Mouse (Mus musculus): ENCODE data around the gene Cct7.
A peak's percentile ranks its signal among the peaks of the same experiment; 100 is the strongest.

Cct7 gene

DNA sequence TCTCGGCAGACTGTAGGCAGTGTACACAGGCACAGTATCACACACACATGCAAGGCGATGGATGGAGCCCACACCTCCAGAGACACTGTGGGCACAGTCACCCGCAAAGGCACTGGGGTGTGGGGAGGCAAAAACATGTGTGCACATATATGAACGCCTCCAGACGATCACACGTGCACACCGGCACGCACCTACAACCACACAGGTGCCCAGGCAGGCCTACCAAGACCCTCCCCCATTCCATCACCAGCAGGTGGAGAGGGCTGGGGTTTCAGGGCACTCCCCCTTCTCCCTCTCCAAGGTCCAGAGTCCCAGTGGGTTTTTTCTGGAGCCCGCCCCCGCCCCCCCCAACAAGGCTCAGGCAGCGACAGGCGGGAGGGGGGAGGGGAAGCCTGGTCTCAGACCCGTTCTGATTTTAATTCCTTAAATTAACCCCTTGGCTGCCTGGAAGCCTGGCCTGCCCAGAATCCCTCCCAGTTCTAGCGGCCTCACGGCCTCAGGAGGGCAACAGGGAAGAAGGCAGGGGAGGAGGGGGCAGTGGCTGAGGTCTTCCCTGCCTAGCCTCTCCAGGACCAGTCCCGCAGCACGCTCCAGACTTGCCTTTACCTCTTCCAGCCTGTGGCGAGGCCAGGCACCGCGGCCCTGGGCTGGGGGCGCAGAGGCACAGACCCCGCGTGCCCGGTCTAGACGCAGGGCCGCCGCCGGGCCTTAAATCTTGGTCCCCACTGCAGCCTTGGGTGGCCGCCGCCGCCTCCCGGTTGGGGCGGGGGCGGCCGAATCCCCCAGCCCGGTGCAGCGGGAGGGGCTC, 51.0 kb downstream of the Cct7 start:
- no peak for DNase-seq (ENCODE audit: low spot score in 2 of 2)

DNA sequence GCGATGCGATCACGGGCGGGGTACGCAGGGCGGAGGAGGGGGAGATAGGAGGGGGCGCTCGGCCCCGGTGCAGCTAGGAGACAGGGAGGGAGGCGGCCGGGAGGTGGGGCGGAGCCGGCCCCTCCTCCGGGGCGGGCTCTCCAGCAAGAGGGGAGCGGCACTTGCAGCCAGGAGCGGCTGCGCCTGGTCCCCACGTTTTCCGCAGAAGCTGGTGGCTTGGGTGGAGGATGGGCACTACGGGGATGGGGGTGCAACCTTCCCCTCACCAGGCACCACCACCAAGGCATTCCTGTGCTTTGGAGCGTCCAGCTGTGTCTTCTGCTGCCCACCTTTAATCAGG, 51.6 kb downstream of the Cct7 start, which contains the start of gene Fbxo41:
Fbxo41 (minus strand) TSS at position 84 of the 340 bp plus-strand sequence.
- no peak for DNase-seq (ENCODE audit: low spot score in 2 of 2)

- DNase-seq (ENCODE audit: low spot score in 2 of 2) = no peak
These were observed 53.6 kb downstream of the Cct7 start for GRCm38 (mm10) chr6:85504908-85505307.

DNA sequence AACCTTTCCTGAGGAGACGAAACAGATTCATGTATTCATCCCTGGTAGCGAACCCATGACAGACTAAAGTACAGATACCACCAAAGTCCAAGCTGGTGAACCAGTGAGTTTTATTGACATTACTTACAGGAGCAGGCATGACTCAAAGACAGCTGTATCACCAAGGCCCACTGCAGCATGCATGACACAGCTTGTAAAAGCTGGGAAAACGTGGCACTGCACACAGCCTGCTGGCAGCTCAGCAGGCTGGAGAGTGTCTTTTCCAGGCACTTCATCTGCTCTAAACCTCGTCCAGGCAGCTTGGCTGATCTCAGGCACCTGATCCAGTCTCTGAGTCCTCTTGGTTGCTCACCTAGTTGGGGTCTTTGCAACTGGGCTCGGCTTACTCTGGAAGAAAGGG, 57.3 kb downstream of the Cct7 start:
- DNase-seq (ENCODE audit: low spot score in 2 of 2) = no peak

GRCm38 (mm10) chr6:85510476-85510875, 59.2 kb downstream of the Cct7 start:
- peak in 1 of 2 experiments; percentile 35 for DNase-seq (ENCODE audit: low spot score in 2 of 2)

DNA sequence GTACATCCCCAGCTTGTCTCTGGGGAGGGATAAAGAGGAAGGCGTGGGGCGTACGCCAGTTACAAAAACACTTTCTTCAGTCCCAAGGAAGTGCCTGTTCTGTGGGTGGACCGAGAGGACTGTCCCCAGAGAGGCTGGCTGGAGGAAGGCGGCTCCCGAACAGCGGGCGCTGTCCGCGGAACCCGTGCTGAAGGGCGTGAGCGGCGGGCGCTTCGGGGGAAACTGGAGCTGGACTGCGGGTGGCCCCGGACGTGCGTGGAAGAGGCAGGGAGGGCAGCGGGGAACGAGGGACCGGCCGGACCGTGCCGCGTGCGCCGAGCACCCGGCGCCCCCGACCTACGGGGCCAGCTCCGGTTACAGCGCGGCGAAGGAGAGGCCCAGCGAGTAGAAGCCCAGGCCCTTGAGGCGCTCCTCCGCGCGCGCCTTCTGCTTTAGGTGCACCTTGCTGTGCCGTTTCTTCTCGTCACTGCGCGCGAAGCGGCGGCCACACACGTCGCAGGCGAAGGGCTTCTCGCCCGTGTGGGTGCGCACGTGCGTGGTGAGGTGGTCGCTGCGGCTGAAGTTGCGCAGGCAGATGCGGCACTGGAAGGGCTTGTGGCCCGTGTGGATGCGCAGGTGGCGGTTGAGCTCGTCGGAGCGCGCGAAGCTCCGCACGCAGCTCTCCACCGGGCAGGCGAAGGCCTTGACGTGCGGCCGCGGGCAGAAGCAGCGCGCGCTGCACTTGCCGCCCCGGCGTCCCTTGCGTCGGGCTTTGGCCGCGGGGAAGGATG, 60.2 kb downstream of the Cct7 start:
- DNase-seq (ENCODE audit: low spot score in 2 of 2) = peak in 1 of 2 experiments; percentile 32

DNA sequence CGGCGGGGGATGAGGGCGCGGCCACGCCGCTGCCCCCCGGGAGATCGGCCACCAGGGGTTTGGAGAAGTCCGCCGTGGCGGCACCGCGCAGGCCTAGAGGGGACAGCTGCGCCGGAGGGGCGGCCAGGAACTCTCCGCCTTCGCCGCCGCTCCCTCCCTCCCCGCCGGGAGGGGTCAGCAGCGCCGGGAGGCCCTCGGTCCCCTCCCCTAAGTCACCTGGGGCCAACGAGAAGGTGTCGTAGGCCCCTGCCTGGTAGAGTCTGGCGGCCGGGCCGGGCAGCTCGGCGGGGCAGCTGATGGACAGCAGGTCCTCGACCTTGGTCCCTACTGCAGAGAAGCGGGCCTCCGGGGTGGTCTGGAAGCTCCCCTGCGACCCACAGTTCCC, 60.7 kb downstream of the Cct7 start:
- no peak for DNase-seq (ENCODE audit: low spot score in 2 of 2)

- DNase-seq (ENCODE audit: low spot score in 2 of 2) = peak in 1 of 2 experiments; percentile 14
These were observed 61.5 kb downstream of the Cct7 start for GRCm38 (mm10) chr6:85512577-85513530.

GRCm38 (mm10) chr6:85513531-85513910, 62.2 kb downstream of the Cct7 start, which contains the start of gene Egr4:
Egr4 (minus strand) TSS chr6:85513589.
- peak in 1 of 2 experiments; percentile 26 for DNase-seq (ENCODE audit: low spot score in 2 of 2)

DNA sequence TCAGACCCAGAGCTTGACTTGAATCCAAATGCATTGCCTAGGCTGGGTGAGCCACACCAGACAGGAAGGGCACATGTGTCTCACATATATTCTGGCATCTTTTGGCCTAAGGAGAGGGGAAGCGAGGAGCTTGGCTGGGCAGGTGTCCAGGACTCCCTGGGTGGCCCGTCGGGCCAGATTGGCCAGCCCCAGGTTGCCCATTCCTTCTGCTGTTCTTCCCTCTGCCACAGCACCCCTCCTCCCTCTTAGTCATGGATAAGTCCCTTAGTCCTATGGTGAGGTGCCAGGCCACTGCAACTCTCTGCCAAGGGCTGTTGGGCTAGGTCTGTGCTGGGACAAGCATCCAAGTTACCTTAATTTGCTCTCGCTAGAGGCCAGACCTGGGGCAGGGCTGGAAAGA, 64.6 kb downstream of the Cct7 start:
- no peak for DNase-seq (ENCODE audit: low spot score in 2 of 2)

All from spleen, postnatal 10 days (tissue).